Mouse (Mus musculus): ENCODE data around the gene Gm36028. TPM values are rescaled to one million over a fixed set of nuclear protein-coding genes. Genes with fewer than 3 reads are reported as not detected.

Gene Gm36028
- not detected for total RNA-seq (2022)

DNA sequence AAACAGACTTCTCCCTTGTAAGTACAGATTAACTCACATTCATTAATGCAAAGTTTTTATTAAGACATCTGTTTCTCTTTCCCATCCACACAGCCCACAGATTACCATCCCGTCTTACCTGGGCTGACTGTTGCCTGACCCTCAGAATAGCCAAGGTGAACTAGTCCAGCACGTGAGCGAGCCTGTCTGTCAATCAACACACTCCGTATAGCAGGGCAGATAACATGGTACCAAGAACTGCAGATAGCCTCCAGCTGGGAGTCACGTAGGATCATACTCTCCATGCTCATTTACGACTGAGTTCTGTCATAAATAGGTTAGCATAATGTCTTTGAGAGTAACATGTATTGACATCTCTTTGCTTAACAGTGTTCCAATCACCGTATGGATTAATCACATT, at the start of gene Gm36028:
Gm36028 (minus strand) TSS at position 118 of the 400 bp plus-strand sequence.
- DNase-seq (ENCODE audit: low spot score in 2 of 2), result no peak

DNA sequence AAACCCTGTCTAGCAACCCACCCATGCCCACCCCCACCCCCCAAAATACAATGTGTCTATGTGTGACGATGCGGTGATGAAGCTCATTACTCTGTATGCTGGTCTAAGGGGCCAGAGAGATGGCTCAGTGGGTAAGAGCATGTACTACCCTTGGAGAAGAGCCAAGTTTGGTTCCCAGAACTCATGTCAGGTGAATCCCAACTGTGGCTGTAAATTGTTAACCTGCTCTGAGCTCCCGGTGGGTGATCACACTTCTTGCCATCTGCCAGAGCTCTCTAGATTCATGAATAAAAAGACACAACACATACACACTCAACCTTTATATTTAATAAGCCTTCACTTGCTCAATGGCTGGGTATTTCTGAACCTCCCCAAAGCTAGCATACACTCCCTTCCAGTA, 45.5 kb upstream of the Gm36028 start:
- no peak for DNase-seq (ENCODE audit: low spot score in 2 of 2)

DNA sequence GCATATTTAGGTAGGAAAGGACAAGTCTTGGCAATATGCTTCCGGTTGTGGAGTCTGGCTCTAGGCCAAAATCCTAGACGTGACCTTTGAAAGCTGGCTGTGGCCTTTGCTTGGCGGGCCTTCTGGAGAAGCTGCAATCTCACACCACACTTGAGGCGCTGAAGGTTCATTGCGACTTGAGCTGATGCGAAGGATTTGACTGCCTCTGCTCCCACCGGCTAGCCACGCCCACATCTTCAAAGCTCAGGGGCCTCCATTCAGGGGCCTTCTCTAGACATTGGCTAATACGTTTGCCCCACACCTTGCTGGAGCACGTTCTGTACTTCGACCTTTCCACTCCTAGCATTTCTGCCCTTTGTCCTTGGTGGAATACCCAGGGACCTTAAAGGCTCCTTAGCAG, 40.4 kb upstream of the Gm36028 start:
- DNase-seq (ENCODE audit: low spot score in 2 of 2), result no peak

DNA sequence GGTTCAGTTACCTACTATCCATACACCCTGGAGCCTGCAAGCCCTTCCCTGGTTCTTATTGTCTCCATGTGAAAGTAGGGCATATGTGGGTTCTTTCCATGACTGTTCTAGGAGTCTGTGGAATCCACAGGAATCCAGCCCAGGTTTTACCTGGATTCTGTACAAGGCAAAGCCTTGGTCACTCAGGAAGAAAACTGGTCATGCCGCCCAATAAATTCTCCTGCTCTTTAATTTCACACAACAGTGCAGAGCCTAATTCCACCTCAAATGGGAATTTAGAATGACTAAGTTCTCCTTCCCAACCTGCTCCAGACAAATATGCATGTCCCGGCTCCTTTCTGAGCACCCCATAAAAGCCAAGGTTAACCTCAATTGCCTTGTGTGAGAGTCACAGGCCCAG, 38.4 kb upstream of the Gm36028 start:
- DNase-seq (ENCODE audit: low spot score in 2 of 2), result no peak

DNA sequence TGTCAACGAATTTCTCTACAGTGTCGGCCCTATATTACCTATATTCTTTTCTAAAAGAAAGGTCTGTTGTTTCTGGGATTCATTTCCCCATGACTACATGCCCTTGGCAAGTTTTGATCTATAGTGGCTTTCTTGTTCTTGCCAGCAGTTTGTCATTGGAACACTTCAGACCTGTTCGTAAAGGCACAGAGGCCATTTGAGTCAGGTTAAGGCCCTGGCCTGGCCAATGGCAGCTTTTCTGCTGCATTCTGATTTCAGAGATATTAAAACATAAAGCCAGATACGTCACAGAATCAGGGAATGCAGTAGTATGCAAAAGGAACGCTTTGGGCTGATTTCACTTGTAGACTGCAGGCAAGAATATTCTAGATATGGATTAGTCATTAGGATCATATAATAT, 37.8 kb upstream of the Gm36028 start:
- DNase-seq (ENCODE audit: low spot score in 2 of 2), result no peak

DNA sequence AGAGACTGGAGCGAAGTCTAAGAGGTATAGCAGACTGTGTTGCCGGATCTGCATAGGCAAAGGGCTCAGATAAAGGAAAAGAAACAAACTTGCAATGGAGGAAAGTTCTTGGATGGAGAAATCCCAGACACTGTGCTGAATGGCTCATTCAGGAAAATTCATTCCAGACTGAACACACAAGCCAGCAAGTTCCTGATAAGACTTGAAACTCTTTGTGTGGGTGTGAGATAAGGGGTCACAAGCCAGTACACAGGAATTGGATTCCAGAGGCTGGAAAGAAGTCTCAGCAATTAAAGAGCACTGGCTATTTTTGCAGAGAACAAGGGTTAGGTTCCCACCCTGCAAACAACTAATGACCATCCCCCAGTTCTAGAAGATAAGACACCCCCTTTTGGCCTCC, 33.0 kb upstream of the Gm36028 start:
- DNase-seq (ENCODE audit: low spot score in 2 of 2), result no peak

DNA sequence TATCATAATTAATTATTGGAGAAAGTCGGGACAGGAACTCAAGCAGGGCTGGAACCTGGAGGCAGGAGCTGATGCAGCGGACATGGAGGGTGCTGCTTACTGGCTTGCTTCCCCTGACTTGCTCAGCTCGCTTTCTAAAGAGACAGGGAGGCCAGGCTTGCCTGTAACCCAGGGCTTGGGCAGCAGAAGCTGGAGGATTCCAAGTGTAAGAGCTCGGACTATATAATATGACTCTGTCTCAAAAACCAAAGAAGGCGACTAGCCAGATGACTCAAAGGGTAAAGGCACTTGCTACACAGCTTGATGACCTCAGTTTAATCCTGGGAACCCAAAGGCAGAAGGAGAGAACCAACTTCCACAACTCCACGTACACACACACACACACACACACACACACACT, 32.4 kb upstream of the Gm36028 start:
- DNase-seq (ENCODE audit: low spot score in 2 of 2), result no peak

DNA sequence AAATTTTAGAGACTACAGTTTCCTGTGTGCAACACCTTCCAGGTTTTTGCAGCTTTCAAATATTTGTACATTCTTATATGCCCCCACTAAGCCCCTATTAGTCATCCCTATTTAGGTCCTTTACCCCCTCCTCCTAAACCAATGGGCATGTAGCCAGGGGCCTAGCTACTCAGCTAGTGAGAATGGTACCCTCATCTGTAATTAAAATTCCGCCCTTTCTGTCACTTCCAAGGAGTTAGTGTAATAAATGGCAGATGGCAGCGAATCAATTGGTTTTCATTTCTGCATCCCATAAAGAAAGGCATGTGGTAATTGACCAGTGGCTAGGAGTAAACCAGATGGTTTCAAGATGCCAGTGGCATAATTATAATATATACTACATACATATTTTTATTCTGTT, 31.7 kb upstream of the Gm36028 start:
- no peak for DNase-seq (ENCODE audit: low spot score in 2 of 2)

DNA sequence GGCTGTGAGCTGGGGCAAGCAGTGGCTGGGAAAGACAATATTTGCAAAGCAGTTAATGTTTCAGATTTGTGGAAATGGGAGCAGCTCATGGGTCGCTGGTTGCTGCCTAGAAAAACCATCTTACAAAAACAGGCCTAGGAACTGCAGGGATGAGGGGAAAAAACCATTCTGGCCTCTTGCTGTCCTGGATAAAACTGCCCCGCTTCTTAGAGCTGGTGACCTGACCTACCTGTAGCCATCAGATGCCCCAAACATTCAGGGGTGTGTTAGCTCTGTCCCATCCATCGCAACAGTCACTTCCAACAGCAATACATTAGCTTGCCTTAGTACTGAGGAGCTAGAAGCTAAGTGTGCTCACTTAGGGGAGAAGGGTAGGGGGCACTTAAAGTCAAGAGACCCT, 28.0 kb upstream of the Gm36028 start:
- DNase-seq (ENCODE audit: low spot score in 2 of 2), result no peak

DNA sequence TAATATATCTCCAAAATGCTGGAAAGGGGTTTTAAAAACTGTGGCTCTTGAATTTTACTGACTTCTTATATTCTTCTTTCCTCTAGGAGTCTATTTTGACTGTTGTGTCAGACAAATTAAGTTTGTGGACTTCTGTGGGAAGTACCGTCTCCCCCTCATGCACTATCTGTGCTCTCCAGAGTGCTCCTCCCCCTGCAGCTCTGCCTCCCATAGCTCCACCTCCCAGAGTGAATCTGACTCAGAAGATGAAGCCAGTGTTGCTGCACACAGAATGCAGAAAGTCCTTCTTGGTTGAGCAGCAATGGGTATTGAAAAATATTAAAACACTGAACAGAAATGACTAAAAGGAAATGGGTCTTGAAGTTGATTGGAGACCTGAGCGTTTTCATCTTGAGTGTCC, 20.2 kb upstream of the Gm36028 start:
- DNase-seq (ENCODE audit: low spot score in 2 of 2), result no peak

DNA sequence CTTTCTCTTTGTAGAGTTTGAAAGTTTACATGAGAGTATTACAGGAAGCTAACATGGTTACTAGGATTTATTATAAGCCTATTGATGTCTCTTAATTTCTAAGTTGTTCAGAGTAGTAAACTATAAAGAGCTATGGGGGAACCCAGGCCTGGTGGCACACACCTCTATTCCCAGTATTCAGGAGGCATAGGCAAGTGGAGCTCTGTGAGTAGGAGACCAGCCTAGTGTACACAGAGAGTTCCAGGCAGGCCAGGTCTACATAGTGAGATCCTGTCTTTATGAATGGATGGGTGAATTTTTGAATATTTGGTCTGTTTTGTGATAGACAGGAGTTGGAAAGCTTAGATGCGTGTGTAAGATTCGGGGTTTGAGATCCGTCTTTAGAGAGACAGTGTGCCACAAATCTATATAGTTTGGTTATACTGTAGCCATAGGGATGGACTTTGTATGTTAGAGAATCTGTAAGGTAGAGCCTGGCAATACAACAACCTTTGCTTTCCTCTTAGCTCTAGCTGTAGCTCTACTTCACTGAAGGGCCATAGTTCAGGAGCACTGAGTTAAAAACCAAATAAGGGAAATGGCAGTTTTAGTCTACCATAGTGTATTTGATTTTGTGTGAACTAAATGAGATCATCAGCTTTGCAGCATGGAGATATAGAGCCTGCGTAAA, 18.9 kb upstream of the Gm36028 start:
- DNase-seq (ENCODE audit: low spot score in 2 of 2), result no peak

DNA sequence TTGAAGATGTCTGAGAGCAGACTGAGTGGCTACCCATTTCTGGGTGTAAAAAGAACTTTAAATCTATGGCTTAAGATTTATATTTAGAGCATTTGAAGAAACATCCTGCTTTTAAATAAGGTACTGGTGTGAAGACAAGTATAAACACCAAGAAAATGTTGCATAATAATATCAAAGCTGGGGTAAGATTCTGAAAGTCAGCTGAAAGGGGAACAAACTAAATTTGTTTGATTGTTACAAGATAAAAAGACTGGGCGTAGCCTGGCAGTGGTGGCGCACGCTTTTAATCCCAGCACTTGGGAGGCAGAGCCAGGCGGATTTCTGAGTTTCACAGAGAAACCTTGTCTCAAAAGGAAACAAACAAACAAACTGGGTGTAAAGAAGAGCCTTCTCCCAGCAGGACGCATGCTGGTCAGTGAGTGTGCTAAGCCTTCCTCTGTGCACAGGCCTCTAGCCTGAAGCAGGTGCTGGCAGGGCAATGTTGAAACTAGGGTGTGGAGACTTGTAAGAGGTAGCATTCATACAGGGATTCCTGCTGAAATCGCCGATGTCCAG, 18.1 kb upstream of the Gm36028 start:
- no peak for DNase-seq (ENCODE audit: low spot score in 2 of 2)

DNA sequence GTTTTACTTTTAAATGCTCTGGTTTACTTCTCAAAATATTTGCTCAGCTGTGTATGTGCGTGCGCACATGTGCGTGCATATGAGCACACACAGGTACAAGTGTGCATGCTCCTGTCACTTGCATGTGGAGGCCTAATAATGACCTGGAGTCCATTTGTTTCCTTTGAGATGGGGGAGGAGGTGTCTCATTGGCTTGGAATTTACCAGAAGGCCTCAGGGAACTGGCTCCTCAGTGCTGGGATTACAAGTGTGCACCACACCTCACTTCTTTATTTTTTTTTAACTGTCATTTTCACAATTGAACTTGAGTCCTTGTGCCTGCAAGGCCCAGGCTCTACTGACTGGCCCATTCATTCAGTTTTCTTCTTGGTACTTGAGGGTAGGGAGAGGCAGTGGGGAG, 16.5 kb upstream of the Gm36028 start:
- DNase-seq (ENCODE audit: low spot score in 2 of 2), result no peak

DNA sequence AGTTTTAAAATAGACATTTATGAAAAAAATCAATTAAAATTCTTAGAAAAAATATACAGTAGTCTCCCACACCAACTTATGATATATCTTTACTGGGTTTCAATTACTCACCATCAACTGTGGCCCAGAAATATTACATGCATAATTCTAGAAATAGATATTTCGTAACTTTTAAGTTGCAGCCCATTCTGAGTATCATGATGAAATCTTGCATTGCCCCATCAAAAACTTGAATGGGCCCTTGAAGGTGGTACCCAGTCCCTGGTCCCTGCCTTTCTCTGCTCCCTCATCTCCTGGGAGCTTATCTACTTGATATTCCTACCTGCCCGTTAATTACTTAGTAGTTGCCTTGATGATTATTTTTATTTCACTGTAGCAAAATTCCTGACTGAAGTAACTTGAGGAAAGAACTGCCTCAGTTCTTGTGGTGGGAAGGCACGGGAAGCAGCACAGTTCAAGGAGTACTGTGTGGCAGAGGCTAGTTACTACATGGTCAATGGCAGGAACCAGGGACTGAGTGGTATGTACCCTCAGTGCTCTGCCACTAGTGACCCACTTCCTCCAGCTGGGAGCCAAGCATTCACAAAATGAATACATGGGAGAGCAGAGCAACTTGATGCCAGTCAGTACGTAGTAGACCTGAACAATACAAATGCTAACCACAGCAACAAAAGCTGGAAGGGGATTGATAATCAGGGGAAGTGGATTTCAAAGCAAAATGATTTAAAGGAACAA, 13.7 kb upstream of the Gm36028 start:
- DNase-seq (ENCODE audit: low spot score in 2 of 2), result no peak

DNA sequence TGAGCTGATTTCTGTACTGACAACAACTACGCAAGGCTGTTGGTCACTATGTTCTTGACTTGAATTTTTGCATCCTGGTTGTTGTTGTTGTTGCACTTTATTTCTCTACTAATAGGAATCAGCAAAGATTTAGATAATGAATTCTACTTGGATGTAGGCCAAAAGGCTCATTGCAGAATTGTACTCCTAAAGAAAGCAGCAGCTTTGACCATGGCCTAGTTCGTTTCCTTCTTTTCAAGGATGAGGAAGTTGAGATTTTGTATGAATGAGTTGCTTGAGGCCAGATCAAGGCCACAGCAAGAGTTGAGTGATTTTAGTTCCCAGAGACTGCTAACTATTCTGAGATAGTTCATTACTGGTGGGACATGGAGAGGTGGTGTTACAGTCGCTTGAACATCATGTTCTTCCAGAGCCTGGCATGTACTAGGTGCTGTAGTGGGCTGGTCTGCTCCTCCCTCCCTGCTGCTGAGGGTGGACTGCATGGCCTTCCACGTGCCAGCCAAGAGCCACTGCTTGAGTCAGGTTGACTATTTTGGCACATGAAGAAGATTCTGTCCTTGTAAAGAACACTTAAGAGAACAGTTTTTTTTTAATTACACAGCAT, 10.3 kb upstream of the Gm36028 start:
- no peak for DNase-seq (ENCODE audit: low spot score in 2 of 2)

DNA sequence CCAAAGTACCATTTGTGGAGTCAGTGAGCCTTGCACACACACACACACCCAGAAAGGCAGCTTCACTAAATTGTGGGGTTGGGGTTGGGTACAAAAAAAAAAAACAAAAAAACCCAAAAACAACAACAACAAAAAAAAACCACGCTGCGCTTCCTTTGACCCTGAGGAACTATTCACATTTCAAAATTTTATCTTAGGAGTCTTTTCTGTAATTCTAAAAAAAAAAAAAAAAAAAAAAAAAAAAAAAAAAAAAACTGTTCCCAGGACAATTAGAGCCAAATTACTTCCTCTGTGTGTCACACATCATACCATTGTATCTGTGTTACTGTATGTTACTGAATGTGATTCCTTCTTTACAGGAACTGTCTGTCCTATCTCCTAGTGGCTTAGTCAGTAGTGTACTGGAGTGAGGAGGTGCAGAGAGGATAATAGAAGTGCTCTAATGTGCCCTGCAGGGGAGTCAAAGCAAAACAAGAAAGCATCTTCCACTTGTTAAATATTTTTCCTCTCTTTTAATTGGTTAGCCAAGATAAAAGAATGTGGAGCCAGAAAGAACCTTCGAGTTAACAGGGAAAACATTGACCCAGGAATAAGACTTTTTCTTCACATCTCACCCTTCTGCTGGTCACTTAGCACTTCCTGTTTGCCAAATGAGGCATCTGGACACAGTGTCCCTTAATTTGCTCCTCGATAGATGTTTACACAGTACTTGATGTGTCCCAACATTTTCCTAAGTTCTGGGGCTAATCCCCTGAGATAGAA, 8.7 kb upstream of the Gm36028 start:
- DNase-seq (ENCODE audit: low spot score in 2 of 2), result no peak

DNA sequence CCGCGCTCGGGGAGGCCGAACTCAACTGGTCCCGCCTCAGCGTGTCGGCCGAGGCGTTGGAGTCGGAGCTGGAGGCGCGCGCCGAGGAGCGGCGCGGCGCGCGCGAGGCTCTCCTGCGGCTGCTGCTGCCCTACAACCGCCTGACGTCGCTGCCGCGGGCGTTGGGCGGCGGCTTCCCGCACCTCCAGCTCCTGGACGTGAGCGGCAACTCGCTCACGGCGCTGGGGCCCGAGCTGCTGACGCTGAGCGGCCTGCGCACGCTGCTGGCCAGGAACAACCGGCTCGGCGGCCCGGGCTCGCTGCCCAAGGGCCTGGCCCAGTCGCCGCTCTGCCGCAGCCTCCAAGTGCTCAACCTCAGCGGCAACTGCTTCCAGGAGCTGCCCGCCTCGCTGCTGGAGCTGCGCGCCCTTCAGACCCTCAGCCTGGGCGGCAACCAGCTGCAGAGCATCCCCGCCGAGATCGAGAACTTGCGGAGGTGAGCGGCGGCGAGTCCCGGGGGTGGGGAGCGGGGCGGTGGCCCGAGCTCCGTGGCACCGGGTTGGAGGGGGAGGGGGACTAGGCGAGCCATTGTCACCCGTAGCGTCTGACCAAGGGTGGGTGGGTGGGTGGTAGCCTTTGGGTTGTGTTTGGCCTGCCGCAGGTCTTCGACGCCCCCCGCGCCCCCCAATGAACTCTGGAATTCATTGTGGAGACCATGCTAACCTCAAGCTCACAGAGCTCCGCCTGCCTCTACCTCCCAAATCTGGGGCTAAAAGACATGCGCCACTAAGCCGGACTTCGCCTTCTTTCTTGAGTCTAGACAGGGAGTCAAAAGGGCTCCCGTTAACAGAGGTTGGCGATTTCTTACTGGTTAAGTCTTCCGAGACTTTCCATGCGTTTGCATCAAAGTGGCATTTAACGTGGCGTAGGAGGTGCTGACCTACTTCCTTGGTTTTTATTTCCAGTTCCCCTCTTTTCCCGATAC, 7.8 kb upstream of the Gm36028 start:
- peak in 1 of 2 experiments; percentile 42 for DNase-seq (ENCODE audit: low spot score in 2 of 2)

DNA sequence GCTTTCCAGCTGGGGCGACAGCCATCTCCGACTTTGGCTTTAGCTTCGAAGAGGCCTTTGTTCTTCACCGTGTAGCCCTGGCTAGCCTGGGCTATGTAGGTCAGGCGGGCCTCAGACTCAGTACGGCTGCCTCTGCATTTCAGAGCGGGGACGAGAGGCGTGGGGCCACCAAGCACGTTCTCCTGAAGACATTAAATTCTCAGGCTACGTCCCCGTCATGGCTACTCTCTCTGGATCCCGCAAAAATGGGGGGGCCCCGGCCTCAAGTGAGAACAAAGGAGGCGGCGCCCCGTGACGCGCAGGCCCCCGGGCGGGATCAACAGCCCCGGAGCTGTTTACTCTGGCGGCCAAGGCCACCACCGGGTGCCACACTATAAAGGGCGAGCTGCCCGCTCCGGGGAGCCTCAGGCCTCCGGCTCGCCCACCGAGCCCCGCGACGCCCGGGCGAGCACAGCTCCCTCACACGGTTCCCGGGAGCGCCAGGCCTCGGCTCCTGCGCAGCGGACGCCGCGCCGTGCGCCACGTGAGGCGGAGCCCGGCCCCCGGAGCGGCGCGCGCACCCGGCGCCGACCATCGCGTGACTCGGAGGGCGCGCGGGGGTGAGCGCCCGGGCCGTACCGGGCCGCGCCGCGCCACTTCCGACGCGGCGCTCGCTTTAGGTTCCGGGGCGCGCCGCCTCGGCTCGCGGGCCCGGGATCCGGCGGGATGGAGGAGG, 7.0 kb upstream of the Gm36028 start, which contains the start of gene Lrrc58:
Lrrc58 (plus strand) TSS at position 599 of the 715 bp plus-strand sequence.
- DNase-seq (ENCODE audit: low spot score in 2 of 2), result peak; percentile 67 to 84

DNA sequence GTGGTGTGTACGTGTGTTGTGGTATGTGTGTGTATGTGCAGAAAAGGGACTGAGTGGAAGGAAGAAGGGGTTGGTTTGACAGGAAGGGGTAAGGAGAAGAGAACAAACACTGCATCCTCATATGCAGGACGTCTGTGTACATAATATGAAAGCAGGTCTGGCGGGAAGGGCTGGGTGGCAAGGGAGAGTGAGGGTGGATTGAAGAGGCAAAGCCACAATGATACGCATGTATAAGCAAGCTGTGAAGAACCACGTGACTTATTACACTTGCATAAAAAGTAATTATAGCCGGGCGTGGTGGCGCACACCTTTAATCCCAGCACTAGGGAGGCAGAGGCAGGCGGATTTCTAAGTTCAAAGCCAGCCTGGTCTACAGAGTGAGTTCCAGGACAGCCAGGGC, 4.9 kb upstream of the Gm36028 start:
- DNase-seq (ENCODE audit: low spot score in 2 of 2), result no peak

DNA sequence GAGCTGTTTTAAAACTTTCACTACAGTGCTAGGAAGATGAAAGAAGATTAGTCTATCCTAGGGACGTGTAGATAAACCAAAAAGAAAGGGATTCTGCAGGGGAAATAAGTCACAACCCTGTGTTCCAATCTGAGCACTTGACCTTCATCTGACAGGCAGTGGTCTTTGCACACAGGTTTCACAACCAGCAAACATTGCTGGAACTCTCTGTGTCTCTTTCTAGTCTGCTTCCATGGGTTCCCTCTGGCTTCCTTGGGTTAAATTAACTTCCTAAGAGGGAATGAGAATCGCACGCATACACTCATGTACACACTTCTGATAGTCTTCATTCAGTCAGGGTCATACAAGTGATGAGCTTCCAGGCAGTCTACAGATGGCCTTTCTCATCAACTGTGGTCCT, 2.9 kb upstream of the Gm36028 start:
- DNase-seq (ENCODE audit: low spot score in 2 of 2), result no peak
